Mouse (Mus musculus) retina, adult 2 months (tissue): Measurements from ENCODE around the gene Map3k5.
A peak's percentile ranks its signal among the peaks of the same experiment; 100 is the strongest.
"Not testable (repeated sequence)": the region's sequence is repeated elsewhere in the genome, so short reads cannot be mapped to it uniquely, and the experiment has no call there.

Experiments used
- DNase-seq: peaks from one replicate; pipeline ENCODE4 v3.0.0-alpha.2; 2012; ENCODE audit warnings: low read depth, low spot score

The Map3k5 gene

GRCm38 (mm10) chr10:19934384-19935294 lies at the start of gene Map3k5:
TSS of gene Map3k5 (plus strand) at chr10:19934472.
- DNase-seq, result no peak

GRCm38 (mm10) chr10:19886249-19886648 lies 48.0 kb upstream of the Map3k5 start:
- DNase-seq, result no peak

- no peak for DNase-seq
These were observed 44.4 kb upstream of the Map3k5 start for GRCm38 (mm10) chr10:19889908-19890307.

GRCm38 (mm10) chr10:19891686-19892085 lies 42.6 kb upstream of the Map3k5 start:
- no peak for DNase-seq

- DNase-seq, result no peak
These were observed 41.1 kb upstream of the Map3k5 start for GRCm38 (mm10) chr10:19893146-19893545.

- DNase-seq, result no peak
These were observed 40.3 kb upstream of the Map3k5 start for GRCm38 (mm10) chr10:19893976-19894375.

- no peak for DNase-seq
These were observed 34.1 kb upstream of the Map3k5 start for GRCm38 (mm10) chr10:19900191-19900590.

- no peak for DNase-seq
These were observed 32.3 kb upstream of the Map3k5 start for GRCm38 (mm10) chr10:19901992-19902391.

GRCm38 (mm10) chr10:19904077-19904820 lies 30.0 kb upstream of the Map3k5 start:
- DNase-seq, result no peak

GRCm38 (mm10) chr10:19907246-19907804 lies 26.9 kb upstream of the Map3k5 start, which contains the start of gene Pex7:
TSS of gene Pex7 (minus strand) at chr10:19907689.
- DNase-seq, result peak; percentile 91

- DNase-seq, result no peak
These were observed 26.2 kb upstream of the Map3k5 start for GRCm38 (mm10) chr10:19908076-19908475.

GRCm38 (mm10) chr10:19910516-19910915 lies 23.8 kb upstream of the Map3k5 start:
- DNase-seq, result no peak

- DNase-seq, result no peak
These were observed 22.7 kb upstream of the Map3k5 start for GRCm38 (mm10) chr10:19911583-19911982.

GRCm38 (mm10) chr10:19913806-19914205 lies 20.5 kb upstream of the Map3k5 start:
- DNase-seq, result no peak

- no peak for DNase-seq
These were observed 19.0 kb upstream of the Map3k5 start for GRCm38 (mm10) chr10:19915301-19915700.

GRCm38 (mm10) chr10:19922410-19922809 lies 11.9 kb upstream of the Map3k5 start:
- DNase-seq, result no peak

GRCm38 (mm10) chr10:19924256-19924655 lies 10.0 kb upstream of the Map3k5 start:
- DNase-seq, result no peak

GRCm38 (mm10) chr10:19926391-19926897 lies 7.8 kb upstream of the Map3k5 start:
- not testable (repeated sequence) for DNase-seq

- no peak for DNase-seq
These were observed 6.1 kb upstream of the Map3k5 start for GRCm38 (mm10) chr10:19928205-19928604.

- no peak for DNase-seq
These were observed 1.3 kb upstream of the Map3k5 start for GRCm38 (mm10) chr10:19932986-19933385.

GRCm38 (mm10) chr10:19933511-19934383 lies 525 bp upstream of the Map3k5 start:
- DNase-seq, result peak; percentile 52
